Mouse (Mus musculus) CD4-positive, CD25-positive, alpha-beta regulatory T cell, adult 2 months (primary cell): ENCODE results near the gene Olfr1423.
A peak's percentile ranks its signal among the peaks of the same experiment; 100 is the strongest.
"Not testable (repeated sequence)": the region's sequence is repeated elsewhere in the genome, so short reads cannot be mapped to it uniquely, and the experiment has no call there.

Experiments
- DNase-seq: peaks from one replicate; pipeline ENCODE4 v3.0.0-alpha.2; 2012; ENCODE audit warnings: low read depth, low spot score

The Olfr1423 gene

GRCm38 (mm10) chr19:12041217-12041616, at the start of gene Olfr1423:
Olfr1423 (minus strand) TSS chr19:12041317.
- DNase-seq, result no peak

GRCm38 (mm10) chr19:12077631-12078030, 36.5 kb upstream of the Olfr1423 start, which contains the start of gene Olfr1425:
Olfr1425 (minus strand) TSS chr19:12077731.
- not testable (repeated sequence) for DNase-seq

GRCm38 (mm10) chr19:12069546-12069945, 28.4 kb upstream of the Olfr1423 start:
- not testable (repeated sequence) for DNase-seq

GRCm38 (mm10) chr19:12067806-12068205, 26.7 kb upstream of the Olfr1423 start:
- DNase-seq, result not testable (repeated sequence)

GRCm38 (mm10) chr19:12062582-12062981, 21.5 kb upstream of the Olfr1423 start, which contains the start of gene Olfr1424:
Olfr1424 (minus strand) TSS chr19:12062682.
- DNase-seq, result not testable (repeated sequence)

GRCm38 (mm10) chr19:12043163-12043562, 2.0 kb upstream of the Olfr1423 start:
- no peak for DNase-seq

- DNase-seq, result no peak
Measured at GRCm38 (mm10) chr19:12037727-12038126, 3.4 kb downstream of the Olfr1423 start.

GRCm38 (mm10) chr19:12026606-12027005, 14.5 kb downstream of the Olfr1423 start:
- peak; percentile 64 for DNase-seq

- no peak for DNase-seq
Measured at GRCm38 (mm10) chr19:12025333-12025732, 15.8 kb downstream of the Olfr1423 start.

- DNase-seq, result no peak
Measured at GRCm38 (mm10) chr19:12024149-12024548, 17.0 kb downstream of the Olfr1423 start.

GRCm38 (mm10) chr19:12016192-12016591, 24.9 kb downstream of the Olfr1423 start:
- no peak for DNase-seq

GRCm38 (mm10) chr19:12015708-12016107, 25.4 kb downstream of the Olfr1423 start:
- DNase-seq, result peak; percentile 48

- peak; percentile 71 for DNase-seq
Measured at GRCm38 (mm10) chr19:12013228-12013627, 27.9 kb downstream of the Olfr1423 start.

GRCm38 (mm10) chr19:12012615-12013014, 28.5 kb downstream of the Olfr1423 start:
- no peak for DNase-seq

GRCm38 (mm10) chr19:12011560-12012556, 29.3 kb downstream of the Olfr1423 start:
- DNase-seq, result peak; percentile 95

- DNase-seq, result peak; percentile 86
Measured at GRCm38 (mm10) chr19:12010916-12011559, 30.1 kb downstream of the Olfr1423 start.

GRCm38 (mm10) chr19:12010281-12010771, 30.8 kb downstream of the Olfr1423 start:
- peak; percentile 58 for DNase-seq

- peak; percentile 79 for DNase-seq
Measured at GRCm38 (mm10) chr19:12009501-12010280, 31.4 kb downstream of the Olfr1423 start.

- no peak for DNase-seq
Measured at GRCm38 (mm10) chr19:12008410-12009380, 32.4 kb downstream of the Olfr1423 start.
